Mouse (Mus musculus): ENCODE data around the gene Txndc11. TPM values are rescaled to one million over a fixed set of nuclear protein-coding genes. Genes with fewer than 3 reads are reported as not detected.

The Txndc11 gene
- 51.0 TPM for total RNA-seq (2023)

DNA sequence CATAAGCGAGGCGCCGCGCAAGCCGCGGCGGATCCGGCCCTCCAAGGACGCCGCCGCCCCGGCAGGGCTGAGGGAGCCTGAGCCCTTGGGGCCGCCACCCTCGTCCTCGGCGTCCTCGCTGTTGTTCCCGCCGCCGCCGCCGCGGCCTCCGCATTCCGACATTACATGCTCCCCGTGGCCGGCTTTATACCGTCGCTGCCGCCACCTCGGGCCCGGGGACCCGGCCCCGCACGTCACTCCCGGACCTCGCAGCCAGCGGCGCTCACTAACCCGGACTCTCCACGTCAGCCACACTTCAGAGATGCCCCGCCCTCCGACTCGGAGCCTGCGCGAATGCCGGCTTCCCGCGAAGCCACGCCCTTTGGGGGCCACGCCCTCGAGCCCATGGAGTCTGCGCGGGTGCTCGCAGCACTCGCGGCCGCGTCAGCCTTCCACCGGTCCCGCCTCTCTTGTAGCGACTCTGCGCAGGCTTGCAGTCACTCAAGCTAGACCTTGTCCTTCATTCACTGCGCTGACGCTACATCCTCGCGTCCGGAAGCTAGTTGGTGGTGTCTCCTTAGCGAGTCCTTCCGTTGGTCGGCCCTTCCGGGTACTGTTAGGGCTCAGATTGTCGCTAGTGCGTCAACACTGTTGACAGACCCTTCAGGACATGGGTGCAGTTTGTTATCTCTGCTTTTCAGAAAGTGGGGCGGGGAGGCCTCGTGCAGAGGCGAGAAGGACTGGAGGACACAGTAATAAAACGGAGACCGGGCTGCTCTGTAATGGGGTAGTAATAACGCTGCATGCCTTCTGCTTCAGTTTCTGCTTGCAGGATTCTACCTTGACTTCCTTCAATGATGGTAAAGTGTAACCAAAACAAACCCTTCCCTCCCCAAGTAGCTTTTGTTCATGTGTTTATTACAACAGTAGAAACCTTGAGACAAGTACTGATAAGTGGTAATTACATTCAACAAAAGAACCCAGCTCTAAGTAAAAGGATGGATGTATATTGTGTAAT, at the start of gene Txndc11:
Gene Txndc11, minus strand, starts transcription at position 303 of the 997 bp plus-strand sequence.

DNA sequence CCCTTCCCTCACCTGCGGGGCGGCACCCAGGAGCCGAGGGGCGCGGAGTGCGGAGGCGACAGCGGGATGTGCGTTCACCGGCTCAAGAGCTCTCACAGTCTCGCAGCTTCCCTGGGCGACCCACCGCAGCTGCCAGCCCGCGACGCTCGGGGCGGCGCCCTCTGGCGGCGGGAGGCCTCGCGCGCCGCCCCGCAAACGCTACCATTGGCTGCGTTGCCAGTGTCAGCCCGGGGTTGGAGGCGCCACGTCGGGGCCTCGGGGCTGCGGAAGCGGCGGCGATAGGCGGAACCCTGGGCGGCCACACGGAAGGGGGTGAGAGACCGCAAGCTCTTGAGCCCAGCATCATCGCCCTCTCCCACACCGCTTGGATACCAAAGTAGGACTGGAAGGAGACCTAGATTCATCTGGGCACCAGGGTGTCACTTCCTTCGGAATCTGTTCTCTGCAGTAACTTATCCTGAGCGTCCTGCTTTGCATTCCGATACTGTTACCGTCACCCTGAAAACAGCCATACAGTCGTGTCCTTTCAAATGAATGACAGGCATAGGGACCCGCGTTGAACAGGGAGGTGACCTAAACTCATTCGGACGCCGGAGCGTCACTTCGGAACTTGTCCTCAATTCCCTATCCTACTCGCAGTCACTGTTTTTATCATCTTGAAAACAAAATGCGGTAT, 41.9 kb upstream of the Txndc11 start, which contains the start of gene Zc3h7a:
Gene Zc3h7a, minus strand, starts transcription at position 186 of the 676 bp plus-strand sequence.

DNA sequence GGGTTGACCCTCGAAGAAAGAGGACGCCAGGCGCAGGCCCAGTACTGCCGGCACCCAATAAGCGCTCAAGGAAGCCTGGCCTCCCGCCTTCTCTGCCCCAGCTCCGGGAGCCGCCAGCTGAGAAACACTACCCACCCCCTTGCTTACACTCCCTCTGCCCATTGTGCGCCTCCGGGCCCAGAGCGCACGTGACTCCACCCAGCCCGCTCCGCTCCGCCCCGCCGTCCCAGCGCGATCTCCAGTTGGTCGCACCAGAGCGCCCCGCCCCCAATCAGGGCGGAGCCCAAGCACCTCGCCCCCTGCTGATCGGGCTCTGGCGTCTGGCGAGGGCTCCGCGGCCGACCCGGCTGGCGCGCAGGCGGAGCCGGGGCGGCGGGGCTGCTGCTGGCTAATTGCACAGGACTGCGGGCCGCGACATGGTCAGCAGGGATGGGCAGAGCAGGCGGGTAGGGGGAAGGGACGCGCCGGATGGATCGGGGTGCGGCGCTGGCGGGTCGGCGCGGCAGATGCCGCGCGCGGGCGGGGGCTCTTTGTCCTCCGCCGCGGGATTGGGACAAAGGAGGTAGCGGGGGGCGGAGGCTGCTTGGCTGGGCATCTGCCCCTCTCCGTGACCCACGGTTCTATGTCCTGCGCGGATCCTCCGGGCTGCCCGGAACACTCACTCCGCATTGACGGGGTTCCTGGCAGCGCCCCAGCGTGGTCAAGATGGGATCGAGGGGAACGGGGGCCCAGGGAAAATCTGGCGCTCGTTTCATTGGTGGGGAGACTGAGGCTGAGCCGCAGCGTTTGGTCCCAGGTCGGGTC, 68.2 kb downstream of the Txndc11 start, which contains the start of gene Litaf:
Gene Litaf, minus strand, starts transcription at position 129 of the 804 bp plus-strand sequence.

DNA sequence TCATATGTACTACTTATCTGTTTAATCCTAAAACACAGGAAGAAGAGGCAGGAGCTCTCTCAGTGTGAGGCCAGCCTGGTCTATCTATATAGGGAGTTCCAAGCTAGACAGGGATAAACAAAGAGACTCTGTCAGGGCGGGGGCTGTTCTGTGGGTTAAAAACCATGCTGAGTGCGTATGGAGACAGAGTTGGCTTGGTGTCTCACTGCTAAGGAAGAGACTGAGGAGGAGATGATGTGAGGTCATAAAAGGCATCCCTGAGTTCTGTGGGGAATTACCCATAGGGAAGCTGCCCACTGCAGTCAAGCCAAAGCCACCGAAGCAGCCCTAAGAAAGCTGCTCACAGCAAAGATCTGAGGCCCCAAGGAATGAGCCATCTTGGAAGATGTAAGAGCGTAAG, 73.8 kb downstream of the Txndc11 start, which contains the start of gene Snn:
Gene Snn, plus strand, starts transcription at position 301 of the 400 bp plus-strand sequence.

Other genes with a start within 250 kb of the Txndc11 start
- 17.0 TPM for gene Snn, start 73.7 kb downstream of the Txndc11 start, total RNA-seq (2023)
- 13.4 TPM for gene Litaf, start 68.5 kb downstream of the Txndc11 start, total RNA-seq (2023)
- gene Zc3h7a, start 41.7 kb upstream of the Txndc11 start, total RNA-seq (2023), result 316 TPM
- 125 TPM for gene Rsl1d1, start 68.7 kb upstream of the Txndc11 start, total RNA-seq (2023)
- 88.9 TPM for gene Gspt1, start 119.7 kb upstream of the Txndc11 start, total RNA-seq (2023)
- not detected for gene Tnfrsf17, start 179.2 kb upstream of the Txndc11 start, total RNA-seq (2023)
- 44.5 TPM for gene Snx29, start 188.3 kb upstream of the Txndc11 start, total RNA-seq (2023)